Mouse (Mus musculus) lung, adult 2 months (tissue): Measurements from ENCODE around the gene Pnpla3.

Experiments used
- CTCF ChIP-seq: fragments of 200-500 bp; IDR thresholded peaks from 2 replicates; pipeline ENCODE4 v1.5.1; 2011; ENCODE audit warnings: mild to moderate bottlenecking, low read length, control low read depth; ENCODE audit not compliant: insufficient read depth
- POLR2A ChIP-seq: fragments of 200-500 bp; IDR thresholded peaks from 2 replicates; pipeline ENCODE4 v1.6.1; 2011; ENCODE audit warnings: low read depth, mild to moderate bottlenecking, control low read depth, low read length, borderline replicate concordance; ENCODE audit errors: extremely low read depth

DNA sequence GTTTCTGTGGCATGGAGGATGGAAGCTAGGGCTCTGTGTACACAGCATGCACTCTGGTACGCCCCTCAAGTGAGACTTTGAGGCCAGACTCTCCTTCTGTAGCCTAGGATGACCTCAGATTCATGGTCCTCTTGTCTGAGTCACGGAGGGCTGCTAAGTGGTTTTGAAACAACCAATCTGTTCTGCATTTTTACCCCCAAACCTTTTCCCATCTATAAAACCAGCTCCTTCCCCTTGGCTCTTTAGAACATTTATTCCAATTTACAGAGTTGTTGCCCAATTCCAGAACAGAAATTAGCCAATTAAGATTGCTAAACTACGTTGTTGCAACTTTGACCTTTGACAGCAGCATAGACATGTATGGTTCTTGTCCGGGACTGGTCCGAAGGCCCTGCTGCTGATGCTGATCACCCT, 28.0 kb upstream of the Pnpla3 start:
- TF ChIP-seq POLR2A, result no peak
- no peak for TF ChIP-seq CTCF
